Mouse (Mus musculus) mouse embryonic stem cell (cell line): ENCODE results near the gene Mog.

Experiments
- in situ Hi-C, 2 experiments: fragments of 300-500 bp; cut with MboI; formaldehyde crosslinking; loops; 1 replicate in 1 of 2; 3 replicates in 1 of 2; pipeline ENCODE4 v1.14.3; 2019 to 2020; ENCODE audit warnings: low sequenced_read_pairs in 2 of 2, low pct_unique_long_range_greater_than_20kb in 1 of 2, mixed read lengths in 1 of 2; ENCODE audit not compliant: unreplicated experiment in 1 of 2

The Mog gene

GRCm38 (mm10) chr17:37022628-37023576 lies at the start of gene Mog:
Mog (minus strand) TSS chr17:37023398.
- in situ Hi-C loops, result no loop called here

- in situ Hi-C loops, result loop anchor here in 1 of 2 experiments (10.0 kb wide), 1 partner anchor 122 kb away; the partner anchor contains the start of gene Ubd
These were observed 49.6 kb upstream of the Mog start for GRCm38 (mm10) chr17:37072730-37073276.

DNA sequence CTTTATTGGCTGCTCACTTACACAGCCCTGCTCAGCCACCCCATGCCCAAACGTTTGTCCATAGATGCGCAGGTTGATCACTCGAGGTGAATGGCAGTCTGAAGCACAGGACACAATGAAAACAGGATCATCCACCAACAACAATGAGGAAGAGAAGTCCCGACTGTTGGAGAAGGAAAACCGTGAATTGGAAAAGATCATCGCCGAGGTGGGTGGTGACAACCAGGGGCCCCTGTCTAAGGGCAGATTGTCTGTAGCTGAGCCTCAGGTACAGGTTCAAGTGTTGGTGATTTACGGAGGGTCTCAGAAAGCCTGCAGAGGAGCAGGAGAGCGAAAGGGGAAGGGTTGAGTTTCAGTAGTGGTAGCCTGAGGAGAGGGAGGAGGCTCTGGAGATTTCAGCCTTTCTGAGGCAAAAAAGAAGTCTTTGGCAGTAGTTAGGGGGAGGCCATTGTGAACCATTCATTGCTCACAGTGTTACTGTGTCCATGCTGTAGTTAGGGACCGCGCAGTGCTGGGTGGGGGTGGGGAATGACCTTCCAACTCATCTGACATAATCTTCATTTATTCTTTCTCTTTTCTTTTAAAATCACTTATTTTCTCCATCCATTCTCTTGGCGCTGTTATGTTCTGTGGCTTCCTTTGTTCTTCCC lies 49.0 kb upstream of the Mog start:
- in situ Hi-C loops, result loop anchor here in 1 of 2 experiments (10.0 kb wide), 1 partner anchor 123 kb away; the partner anchor contains the start of gene Ubd

GRCm38 (mm10) chr17:37070121-37070520 lies 46.9 kb upstream of the Mog start:
- in situ Hi-C loops, result loop anchor here in 1 of 2 experiments (10.0 kb wide), 1 partner anchor 125 kb away; the partner anchor contains the start of gene Ubd

DNA sequence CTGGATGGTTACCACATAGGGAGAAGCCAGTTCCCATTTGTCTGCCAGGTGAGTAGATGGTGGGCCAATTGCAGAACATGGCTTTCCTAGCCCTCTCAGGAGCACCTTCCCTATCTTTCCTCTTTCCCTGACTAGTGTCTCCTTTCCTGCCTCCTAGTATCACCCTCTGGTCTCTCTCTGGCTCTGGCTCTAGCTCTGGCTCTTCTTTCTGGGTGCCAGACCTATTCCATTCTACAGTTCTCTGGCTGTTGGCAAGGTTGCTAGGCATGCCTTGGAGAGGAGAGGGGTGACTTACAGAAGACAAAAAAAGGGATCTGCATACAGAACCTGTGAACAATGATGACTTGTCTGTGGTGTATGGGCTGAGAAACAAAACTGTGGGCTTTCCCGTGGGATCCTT lies 44.7 kb upstream of the Mog start:
- in situ Hi-C loops, result no loop called here

DNA sequence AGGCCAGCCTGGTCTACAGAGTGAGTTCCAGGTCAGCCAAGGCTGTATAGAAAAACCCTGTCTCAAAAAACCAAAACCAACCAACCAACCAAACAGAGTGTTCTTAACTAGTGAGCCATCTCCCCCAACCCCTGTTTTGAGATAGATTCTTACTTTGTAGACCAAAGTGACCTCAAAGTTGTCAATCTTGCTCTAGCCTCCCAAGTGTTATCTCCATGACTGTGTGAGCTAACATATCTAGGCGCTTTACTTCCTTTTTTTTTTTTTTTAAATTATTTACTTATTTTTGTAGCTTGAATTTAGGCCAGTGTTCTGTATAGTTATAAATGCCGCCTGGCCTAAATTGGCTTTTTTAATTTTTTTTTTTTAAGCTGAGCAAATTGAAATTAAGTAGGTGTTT lies 42.8 kb upstream of the Mog start:
- in situ Hi-C loops, result no loop called here

DNA sequence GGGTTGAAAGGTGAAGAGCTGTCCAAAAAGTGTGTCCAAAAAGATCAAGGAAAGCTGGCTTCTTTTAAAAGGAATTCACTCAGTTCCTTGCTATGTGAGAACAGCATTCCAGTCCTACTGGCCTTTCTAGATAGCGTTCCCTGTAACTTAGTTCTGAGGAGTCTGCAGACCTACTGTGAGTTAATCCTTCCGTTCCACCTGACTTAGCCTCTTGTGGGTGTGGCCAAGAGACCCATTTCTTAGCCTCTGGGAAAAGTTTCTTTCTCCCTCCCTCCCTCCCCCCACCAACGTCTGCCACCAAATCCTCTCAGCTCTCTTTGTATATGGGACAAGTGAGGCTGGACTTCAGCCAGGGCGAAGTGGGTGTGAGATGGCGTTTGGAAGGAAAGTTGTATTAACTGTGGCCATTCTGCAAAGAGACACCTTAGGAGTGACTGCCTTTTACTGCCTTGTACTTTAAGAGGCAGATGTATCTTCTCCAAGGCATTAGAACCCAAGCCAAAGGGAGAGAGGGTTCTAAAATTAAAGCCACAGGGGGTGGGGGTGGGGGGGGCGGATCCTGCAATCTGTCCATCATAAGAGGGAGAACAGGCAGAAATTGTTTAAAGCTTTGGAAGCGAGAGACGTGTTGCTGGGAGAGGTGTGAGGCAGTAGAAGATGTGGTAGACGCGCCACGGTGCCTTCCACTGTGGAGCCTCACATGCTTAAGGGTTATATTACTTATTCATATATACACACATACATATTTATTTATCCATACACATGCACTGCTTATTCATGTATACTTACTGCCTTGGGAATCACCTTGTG lies 40.7 kb upstream of the Mog start:
- in situ Hi-C loops, result no loop called here

- in situ Hi-C loops, result no loop called here
These were observed 39.9 kb upstream of the Mog start for GRCm38 (mm10) chr17:37063063-37063462.

GRCm38 (mm10) chr17:37062101-37062641 lies 39.0 kb upstream of the Mog start:
- in situ Hi-C loops, result no loop called here

GRCm38 (mm10) chr17:37061435-37061834 lies 38.2 kb upstream of the Mog start:
- in situ Hi-C loops, result no loop called here

DNA sequence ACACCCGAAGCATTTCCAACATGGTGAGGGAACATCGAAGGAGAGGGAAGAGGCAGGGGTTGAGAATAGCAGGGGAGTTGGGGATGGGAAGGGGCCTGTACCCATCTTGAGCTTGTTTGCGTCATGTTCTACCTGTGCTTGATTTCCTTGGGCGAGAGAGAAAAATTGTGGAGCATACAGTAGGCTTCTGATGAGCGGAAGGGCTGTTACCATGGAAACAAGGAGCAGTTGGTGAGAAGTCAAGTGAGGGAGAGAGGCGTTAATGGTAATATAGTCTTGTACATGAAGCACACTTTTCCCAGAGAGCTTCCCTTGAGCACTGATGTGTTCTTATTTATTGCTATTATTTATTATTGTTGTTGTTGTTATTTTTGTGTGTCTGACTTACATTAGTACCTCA lies 33.8 kb upstream of the Mog start:
- in situ Hi-C loops, result no loop called here

GRCm38 (mm10) chr17:37051745-37052144 lies 28.5 kb upstream of the Mog start:
- in situ Hi-C loops, result no loop called here

DNA sequence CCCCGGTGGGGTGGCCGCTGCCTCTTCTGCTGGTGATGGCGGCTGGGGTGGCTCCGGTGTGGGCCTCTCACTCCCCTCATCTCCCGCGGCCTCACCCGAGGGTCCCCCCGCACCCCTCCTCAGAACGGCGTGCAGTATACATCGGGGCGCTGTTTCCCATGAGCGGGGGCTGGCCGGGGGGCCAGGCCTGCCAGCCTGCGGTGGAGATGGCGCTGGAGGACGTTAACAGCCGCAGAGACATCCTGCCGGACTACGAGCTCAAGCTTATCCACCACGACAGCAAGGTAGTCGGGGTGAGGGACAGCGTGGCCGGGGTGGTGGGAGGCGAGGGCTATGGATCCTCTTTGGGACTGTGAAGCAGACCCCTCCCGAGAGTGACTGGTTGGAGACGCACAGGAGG lies 27.7 kb upstream of the Mog start:
- in situ Hi-C loops, result no loop called here

GRCm38 (mm10) chr17:37050399-37050798 lies 27.2 kb upstream of the Mog start:
- in situ Hi-C loops, result no loop called here

DNA sequence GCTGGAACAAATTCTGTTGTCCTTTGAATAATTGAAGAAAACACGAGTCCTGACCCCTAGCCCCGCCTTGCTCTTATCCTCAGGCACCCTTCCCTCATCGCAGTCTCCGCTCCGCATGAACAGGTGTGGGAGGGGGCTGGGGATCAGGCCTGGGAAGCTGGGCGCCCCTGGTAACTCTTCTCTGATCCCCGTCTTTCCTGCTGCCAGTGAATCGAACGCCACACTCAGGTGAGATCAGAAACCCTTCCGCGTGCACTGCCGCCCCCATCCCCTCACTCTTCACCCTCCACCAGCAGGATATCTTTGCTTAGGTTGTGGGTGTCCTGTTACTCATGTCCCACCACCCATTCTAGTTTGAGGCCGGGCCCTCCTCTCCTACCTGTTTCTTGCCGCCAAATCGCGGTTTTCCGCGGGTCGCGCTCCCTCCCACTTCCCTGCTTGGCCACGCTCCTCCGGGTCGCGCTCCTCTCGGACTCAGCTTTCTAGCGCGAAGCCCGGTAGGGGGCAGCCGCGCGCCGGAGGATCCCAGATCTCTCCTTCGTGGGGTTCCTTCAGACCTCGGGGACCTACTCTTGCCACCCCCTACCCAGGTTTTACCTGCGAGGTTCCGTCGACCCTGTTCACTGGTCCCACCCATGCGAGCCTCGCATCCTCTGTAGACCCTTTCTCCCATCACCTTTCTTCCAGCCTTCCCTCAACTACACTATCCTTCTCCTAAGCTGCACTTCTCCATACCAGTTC lies 26.5 kb upstream of the Mog start:
- in situ Hi-C loops, result no loop called here

GRCm38 (mm10) chr17:37048383-37048782 lies 25.2 kb upstream of the Mog start:
- in situ Hi-C loops, result no loop called here

- in situ Hi-C loops, result no loop called here
These were observed 24.8 kb upstream of the Mog start for GRCm38 (mm10) chr17:37047981-37048380.
